Mouse (Mus musculus): ENCODE data around the gene Galntl6.

The Galntl6 gene

GRCm38 (mm10) chr8:57962286-57963110, 949.9 kb downstream of the Galntl6 start:
- DNase-seq (ENCODE audit: low spot score in 2 of 2): no peak

DNA sequence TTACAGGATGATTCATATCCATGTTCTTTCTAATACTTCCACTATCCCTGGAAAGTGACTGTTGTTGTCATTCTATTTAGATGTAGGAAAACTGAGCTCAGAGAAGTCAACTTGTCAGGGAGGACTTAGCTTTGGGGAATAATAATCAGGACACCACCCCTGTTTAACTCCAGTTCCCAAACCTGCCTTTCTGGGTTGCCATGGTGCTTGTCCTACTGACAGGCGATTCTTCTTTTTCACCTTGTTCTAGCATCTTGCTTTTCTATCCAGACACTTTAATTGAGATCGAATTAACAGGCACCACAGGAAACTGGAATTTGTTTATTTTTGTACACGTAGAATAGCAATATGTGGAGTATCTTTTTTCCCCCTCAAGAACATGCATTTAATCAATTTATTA, 953.3 kb downstream of the Galntl6 start:
- DNase-seq (ENCODE audit: low spot score in 2 of 2): no peak

GRCm38 (mm10) chr8:57958121-57958901, 954.1 kb downstream of the Galntl6 start:
- DNase-seq (ENCODE audit: low spot score in 2 of 2): no peak

GRCm38 (mm10) chr8:57955501-57955900, 956.9 kb downstream of the Galntl6 start:
- no peak for DNase-seq (ENCODE audit: low spot score in 2 of 2)

DNA sequence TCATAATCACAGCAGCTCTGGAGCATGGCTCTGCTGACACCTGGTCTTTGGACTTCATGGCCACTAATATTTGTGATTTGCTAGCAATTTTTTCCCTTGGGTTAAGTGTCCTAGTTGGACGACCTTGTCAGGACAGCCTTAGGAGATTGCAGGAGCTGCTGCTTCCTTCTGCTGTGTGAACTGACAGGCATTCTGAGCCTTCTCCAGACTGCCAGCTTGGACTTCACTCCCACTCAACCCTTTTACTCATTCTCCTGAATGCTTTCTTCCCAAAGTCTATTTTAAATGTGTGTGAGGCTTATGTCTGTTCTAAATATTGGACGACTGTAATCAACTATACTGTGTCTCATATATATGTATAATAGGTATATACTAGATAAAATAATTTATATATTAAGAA, 971.3 kb downstream of the Galntl6 start:
- no peak for DNase-seq (ENCODE audit: low spot score in 2 of 2)

GRCm38 (mm10) chr8:57939856-57940420, 972.5 kb downstream of the Galntl6 start:
- no peak for DNase-seq (ENCODE audit: low spot score in 2 of 2)

- peak in 1 of 2 experiments; percentile 11 for DNase-seq (ENCODE audit: low spot score in 2 of 2)
These were observed 973.1 kb downstream of the Galntl6 start for GRCm38 (mm10) chr8:57939177-57939855.

DNA sequence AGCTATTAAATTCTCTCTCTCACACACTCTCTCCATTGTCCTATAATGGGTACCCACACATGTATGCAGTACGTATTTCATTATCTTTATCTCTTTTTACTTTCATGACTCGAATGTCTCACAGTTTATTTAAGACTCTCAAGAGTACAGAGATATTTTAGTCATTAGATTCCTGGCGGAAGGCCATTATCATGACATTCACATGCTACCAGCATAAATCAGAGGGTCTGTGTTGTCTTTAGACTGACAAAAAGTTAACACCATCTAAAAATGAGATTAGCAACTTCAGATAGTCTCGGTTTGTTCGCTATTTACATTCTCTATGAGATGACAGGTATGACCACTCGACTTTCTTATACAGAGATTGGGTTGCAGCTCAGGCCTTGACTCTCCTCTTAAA, 985.4 kb downstream of the Galntl6 start:
- DNase-seq (ENCODE audit: low spot score in 2 of 2): no peak

- DNase-seq (ENCODE audit: low spot score in 2 of 2): no peak
These were observed 988.9 kb downstream of the Galntl6 start for GRCm38 (mm10) chr8:57923556-57923955.

- no peak for DNase-seq (ENCODE audit: low spot score in 2 of 2)
These were observed 989.3 kb downstream of the Galntl6 start for GRCm38 (mm10) chr8:57923130-57923529.

DNA sequence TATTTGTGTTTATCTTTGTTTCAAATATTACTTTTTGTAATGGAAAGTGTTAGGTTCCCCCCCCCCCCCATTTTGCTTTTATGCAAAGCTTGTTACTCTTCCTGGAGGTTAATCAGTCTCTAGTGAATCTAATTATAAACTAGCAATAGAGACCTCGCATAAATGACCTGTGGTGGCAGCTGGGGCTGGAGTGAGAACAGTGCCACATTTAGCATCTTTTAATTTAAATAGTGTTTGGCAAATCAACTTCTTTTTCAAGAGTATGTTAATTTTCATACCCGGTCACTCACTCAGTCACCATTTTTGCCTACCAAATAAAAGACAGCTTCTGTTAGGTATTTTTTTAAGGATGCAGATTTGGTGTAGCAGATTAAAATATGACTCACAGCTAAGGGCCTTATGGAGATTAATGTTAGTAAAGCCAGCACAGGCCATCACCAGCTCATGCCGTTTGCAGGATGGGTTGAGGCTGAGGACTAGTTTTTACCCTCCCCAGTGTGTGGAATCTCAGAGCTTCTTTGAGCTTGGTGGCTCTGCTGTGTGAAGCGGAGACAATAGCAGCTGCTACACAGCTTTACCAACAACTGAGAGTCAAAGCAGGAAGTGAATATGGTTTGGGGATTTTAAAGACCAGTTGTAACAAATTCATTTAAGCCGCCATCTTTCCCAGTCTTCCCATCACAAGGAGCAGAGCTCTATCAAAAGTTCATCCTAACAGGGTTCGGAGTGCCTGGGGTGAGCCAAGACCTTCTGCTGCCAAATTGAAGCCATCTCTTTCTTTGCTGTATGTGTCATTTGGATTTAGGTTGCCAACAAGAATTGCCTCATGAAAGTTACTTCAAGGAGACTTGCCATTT, 990.0 kb downstream of the Galntl6 start:
- DNase-seq (ENCODE audit: low spot score in 2 of 2): no peak

DNA sequence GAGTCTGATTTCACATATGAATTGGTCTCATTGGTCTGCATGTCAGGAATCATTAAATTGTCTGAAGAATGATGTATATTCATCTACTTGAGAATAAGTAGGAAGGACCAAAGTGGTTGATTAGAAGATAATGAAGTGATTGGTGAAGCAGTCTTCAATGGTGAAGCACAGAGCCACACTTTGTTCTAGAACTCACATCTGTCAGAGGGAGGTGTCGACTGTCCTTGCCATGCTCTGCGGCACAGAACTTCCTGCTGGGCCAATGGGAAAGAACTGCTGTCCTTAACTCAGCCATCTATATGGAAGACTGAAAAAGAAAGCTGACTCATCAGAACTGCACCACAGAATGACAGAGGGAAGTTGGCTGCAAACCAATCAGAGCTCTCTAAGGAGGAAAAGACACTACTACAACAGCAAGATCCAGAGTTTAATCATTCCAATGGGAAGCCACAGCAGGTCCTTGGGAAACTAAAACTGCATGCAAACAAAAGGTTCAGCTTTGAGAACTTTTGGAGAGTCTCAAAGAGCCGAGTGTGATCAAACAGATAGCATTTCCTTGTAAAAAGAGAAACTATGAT, 992.0 kb downstream of the Galntl6 start:
- no peak for DNase-seq (ENCODE audit: low spot score in 2 of 2)

- no peak for DNase-seq (ENCODE audit: low spot score in 2 of 2)
These were observed 993.5 kb downstream of the Galntl6 start for GRCm38 (mm10) chr8:57918720-57919640.

GRCm38 (mm10) chr8:57893360-57893759, 1019.1 kb downstream of the Galntl6 start:
- DNase-seq (ENCODE audit: low spot score in 2 of 2): no peak

- no peak for DNase-seq (ENCODE audit: low spot score in 2 of 2)
These were observed 1020.3 kb downstream of the Galntl6 start for GRCm38 (mm10) chr8:57892115-57892514.

GRCm38 (mm10) chr8:57890159-57890558, 1022.3 kb downstream of the Galntl6 start:
- no peak for DNase-seq (ENCODE audit: low spot score in 2 of 2)

GRCm38 (mm10) chr8:57888831-57889230, 1023.6 kb downstream of the Galntl6 start:
- no peak for DNase-seq (ENCODE audit: low spot score in 2 of 2)

- DNase-seq (ENCODE audit: low spot score in 2 of 2): no peak
These were observed 1033.0 kb downstream of the Galntl6 start for GRCm38 (mm10) chr8:57879452-57879851.

DNA sequence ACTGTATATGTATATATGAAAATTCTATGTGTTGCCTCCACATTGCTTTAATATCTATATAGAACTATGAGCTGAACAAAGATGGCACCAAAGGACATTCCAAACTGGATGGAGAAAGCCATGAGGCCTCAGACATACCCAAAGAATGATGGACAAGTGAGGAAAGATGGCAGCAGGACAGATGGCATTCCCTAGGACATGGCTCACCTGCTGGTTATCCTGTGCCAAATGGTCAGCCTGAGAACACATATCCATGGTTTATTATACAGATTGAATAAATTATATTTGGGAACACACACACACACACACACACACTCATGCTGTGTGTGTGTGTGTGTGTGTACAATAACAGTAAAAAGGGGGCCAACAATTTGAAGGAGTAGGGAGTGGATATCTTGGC, 1063.4 kb downstream of the Galntl6 start:
- DNase-seq (ENCODE audit: low spot score in 2 of 2): no peak

DNA sequence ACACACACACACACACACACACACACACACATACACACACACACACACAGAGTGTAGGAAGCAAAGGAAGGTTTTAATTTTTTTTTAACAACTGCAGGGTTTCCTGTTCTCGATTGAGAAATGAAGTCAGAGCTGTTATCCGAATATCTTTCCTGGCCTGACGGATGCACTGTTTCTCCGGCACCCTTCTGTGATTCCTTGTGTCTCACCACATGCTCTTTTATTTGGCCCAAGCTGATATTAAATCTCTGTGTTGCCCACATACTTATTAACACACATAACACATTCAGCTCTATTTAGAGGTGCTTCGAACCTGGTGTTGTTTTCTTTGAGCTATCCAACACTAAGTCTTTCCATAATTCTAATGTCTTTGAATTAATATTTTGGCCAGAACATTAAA, 1069.0 kb downstream of the Galntl6 start:
- DNase-seq (ENCODE audit: low spot score in 2 of 2): no peak
